Mouse (Mus musculus) cerebral cortex, adult 2 months (tissue): Measurements from ENCODE around the gene Pkd2l1.

Experiments used
- WGBS: fragments of 180-500 bp; shearing (Covaris S2); methylation state at CpG from one replicate; pipeline ENCODE4 v1.1.7; 2018; 5-methylcytosine and 5-hydroxymethylcytosine counted together

Gene Pkd2l1

DNA sequence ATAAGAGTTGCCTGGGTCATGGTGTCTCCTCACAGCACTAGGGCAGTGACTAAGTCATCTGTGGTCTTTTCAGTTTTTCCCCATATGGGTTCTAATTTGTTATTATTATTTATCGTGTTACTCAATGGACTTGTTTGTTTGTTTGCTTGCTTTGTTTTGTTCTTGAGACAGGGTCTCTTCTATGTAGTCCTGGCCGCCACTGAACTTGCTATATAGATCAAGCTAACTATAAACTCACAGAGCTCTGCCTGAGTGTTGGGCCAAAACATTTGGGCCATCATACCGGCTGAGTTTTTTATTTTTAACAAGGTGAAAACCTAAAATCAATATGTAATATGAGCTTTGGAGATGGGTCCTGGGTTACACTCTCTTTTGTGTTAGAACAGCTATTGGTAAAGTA, 32.9 kb downstream of the Pkd2l1 start:
- WGBS = 89% methylated on average over 3 of the region's 3 CpGs

DNA sequence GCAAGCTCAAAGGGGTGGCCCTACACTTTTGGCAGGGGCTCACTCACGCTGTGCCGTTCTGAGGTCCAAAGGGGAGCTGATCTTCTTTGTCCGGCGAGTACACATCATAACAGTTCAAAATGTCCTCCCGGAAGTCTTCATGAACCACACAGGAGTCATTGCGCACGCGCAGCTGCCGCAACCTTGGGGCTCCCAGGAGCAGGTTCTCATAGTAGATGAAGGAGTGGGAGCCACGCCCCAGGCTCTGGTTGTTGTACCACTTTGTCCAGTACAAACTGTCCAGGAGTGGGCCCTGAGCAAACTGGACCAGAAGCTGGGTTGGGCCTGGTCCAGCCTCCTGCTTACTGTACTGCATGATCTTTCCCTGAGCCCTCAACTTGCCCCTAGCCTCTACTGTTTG, 35.2 kb downstream of the Pkd2l1 start:
- 96% methylated on average over 10 of the region's 10 CpGs for WGBS

DNA sequence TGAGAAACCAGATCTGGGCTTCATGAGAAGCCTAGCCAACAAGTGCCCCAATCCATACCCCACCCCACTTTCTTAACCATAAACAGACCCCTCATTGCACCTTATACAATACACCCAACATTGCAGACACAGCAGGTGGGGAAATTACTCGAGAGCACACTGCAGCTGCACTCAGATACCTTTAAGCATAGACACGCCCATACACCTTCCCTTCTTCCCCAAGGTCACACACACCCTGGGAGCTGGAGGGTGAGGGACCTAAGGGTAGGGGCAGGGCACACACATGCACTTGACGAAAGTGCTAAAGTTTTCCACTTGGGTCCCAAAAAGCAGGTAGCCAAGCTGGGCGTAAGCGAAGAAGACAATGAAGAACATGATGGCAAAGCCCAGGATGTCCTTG, 38.5 kb downstream of the Pkd2l1 start:
- 85% methylated on average over 5 of the region's 5 CpGs for WGBS

DNA sequence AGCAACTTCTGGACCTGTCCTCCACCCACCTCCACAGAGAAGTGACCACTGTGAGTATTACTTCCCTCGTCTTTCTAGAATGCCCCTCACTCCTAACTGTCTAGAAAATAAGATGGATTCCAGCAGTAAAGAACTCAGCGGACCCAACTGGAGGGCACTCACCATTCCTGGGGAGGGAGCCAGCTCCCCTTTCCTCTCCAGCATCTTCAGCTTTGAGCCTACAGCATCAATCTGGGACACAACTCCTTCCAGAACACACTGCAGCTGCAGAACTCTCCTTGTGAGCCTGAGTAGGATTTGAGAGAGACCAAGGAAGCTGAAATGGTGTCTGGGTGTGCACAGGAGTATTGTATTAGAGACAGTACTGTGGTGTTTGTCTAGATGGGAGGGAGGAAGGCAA, 43.3 kb downstream of the Pkd2l1 start:
- 70% methylated on average over 2 of the region's 2 CpGs for WGBS

DNA sequence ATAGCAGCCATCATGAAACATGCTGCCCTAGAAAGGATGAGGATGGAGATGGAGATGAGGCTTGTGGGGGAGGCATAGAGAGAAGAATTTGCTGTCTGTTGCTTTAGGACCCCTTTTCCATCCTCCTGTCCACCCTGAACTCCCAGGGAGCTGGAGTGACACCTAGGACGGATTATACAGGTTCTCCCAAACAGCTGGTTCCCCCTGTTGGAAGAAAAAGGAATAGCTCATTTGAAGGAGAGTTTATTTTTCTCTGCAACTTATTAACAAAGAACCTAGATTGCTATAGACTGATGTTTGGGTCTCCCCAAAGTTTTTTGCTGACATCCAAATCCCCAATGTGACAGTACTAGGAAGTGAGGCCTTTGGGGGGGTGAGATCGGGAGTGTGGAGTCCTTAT, 43.9 kb downstream of the Pkd2l1 start:
- WGBS = 40% methylated on average over 2 of the region's 2 CpGs

DNA sequence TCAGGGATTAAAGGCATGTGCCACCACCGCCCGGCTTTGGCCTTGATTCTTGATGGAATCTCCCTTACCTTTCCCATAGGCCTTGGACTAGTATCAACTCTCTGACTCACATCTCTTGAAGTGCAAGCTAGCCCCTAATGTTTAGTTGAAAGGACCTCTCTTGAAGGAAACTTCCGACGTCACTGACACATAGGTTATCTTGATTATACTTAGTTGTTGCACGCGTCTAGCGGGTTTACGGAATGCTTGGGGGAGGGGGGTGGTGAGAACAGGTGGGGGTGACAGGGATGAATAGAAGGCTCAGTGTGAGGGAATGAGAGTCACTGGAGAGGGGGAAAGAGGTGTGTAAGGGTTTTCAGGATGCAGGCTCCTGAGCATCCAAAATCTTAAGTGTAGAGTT, 45.3 kb downstream of the Pkd2l1 start:
- WGBS = 94% methylated on average over 8 of the region's 8 CpGs

DNA sequence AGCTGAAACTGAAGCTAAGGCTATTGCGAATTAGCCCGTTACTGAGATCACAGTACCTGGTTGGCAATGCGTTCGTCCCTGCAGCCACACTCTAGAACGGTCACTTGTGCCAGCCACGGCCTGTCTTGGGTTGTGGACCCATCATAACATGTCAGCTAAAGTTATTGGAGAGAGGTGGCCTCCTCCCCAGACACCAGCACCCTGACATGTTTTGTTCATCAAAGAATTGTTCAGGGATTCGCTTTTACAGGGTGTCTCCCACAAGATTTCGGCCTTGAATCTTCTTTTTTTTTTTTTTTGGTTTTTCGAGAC, 45.7 kb downstream of the Pkd2l1 start:
- WGBS = 56% methylated on average over 9 of the region's 9 CpGs

DNA sequence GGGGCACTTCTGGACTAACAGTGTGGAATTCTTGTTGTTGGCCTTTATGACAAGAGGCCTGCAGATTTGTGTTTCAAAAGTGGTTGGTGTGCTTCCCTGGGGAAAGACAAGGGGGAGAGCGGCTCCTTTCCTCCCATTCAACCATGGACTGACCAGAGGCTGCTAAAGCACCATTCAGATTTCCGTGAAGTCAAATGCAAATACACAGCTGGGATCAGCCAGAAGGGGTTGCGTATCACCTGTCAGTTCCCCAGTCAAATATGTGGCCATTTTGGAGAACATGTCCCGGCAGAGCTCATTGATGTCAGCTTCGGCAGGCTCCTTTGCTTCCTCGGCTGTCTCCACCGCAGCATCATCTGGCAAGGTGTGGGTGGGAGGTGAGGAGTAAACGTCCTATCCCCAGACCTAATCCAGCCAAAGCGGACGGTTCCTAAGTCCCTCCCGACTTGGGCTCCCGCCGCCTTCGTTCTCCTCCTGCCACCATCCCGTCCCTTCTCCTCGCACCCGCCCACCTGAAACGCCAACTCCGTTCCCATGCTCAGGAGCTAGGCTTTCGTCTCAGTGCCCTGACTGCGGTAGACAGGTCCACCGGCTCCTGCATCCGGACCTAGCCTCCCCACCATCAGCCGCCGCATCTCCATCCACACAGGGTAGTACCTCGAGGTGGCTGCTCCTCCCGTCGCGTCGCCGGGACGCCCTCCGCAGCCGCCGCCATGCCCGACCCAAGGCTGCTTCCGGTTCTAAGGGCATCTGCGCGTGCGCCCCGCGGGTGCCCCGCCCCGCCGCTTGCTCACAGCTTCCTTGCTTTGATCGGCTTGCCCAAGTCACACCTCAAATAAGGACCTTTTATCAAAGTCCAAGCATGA, 46.3 kb downstream of the Pkd2l1 start, which contains the start of gene Bloc1s2:
Gene Bloc1s2, minus strand, starts transcription at position 745 of the 866 bp plus-strand sequence.
- 1% methylated on average over 46 of the region's 46 CpGs for WGBS

DNA sequence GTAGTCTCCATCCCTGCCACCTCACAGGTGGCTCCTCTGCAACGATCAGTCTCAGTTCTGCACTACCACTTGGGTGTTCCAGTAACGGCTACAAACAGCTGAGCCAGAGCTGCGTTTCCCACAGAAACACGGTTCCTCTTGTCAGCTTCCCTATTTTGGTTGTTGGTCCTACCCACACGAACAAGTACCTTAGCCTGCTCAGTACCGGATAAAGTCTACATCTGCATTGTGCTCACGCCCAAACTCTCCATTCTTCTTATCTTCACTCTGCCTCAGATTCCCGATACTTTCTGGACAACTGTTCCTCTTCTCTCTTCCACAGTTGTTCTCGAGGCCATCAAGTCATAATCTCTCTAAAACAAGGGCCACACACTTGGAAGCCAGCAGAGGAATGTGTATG, 47.9 kb downstream of the Pkd2l1 start:
- WGBS = 83% methylated on average over 9 of the region's 9 CpGs

DNA sequence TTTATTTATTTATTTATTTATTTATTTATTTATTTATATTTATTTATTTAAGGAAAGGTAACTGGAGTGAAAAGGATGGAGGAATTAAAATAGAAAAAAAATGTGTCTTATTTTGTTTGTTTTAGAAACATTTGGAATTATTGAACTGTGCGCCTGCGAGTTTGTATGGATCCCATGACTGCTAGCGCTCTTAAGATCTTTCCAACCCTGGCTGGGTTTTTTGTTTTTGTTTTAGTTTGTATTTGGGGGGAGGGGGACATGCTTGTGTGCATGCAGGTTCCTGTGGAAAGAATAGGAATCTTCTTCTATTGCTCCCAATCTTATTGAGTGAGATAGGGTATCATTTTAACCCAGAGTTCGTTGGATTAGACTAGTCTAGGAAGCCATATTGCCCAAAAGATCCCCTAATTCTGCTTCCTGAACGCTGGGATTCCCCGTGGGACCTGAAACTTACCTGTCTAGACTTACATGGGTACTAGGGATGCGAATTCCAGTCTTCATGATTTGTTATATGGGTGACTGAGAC, 56.2 kb downstream of the Pkd2l1 start:
- 30% methylated on average over 7 of the region's 7 CpGs for WGBS

DNA sequence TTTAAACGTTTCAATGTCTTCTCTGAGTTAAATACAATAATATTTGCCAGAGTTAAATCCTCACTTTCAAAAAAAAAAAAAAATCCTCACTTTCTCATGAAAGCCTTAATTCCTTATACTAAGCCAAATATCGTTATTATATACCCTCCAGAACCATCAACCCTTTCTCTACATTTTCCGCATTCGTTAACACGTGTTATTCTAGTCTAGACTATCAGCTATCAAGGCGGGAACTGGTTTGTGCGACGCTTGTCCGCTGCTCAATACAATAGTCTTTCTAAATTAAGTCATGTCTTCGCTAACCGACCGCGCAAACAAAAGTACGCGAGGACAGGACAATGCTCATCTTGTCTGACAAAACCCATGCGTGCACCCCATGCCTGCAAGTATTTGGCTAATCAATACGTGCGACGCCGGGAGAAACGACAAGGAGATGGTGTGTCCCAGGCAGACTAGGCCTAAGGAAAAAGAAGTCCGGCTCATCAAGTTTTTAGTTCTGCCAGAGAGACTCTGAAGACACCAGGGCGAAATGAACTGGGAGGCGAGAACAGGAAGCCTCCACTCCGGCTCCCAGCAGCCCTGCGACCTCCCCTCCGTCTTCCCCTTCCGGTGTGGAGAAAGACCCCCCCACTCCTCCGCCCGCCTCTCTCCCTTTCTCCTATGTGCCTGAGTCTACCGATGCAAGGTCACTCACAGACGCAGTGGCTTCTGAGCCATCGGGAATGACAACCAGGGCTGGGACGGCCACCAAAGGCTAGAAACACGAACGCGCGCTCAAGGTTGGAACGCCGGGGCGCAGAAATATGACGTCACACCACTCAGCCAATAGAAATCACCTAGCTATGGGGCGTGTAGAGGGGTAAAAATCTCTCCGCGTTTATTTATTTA, 56.9 kb downstream of the Pkd2l1 start, which contains the start of gene Cwf19l1:
Gene Cwf19l1, minus strand, starts transcription at position 805 of the 888 bp plus-strand sequence.
- WGBS = under 1% methylated on average over 45 of the region's 45 CpGs

DNA sequence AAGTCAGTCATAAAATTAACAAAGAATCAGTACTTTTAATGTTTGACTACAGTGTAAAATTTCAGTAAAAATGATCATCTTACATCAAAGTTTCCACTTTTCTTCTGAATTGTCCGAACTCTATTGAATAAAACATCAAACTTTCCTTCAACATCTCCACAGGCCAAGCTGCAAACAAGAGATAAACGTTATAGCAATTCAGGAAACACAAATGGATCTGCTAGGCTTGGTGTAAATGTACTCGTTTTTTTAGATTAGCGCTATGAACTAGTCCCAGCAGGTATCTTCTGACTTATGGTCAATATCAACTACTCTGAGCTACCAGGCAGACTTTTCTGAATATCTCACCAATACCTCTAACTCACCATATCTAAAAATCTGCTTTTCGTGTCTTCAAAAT, 59.3 kb downstream of the Pkd2l1 start:
- 86% methylated on average over 5 of the region's 5 CpGs for WGBS

DNA sequence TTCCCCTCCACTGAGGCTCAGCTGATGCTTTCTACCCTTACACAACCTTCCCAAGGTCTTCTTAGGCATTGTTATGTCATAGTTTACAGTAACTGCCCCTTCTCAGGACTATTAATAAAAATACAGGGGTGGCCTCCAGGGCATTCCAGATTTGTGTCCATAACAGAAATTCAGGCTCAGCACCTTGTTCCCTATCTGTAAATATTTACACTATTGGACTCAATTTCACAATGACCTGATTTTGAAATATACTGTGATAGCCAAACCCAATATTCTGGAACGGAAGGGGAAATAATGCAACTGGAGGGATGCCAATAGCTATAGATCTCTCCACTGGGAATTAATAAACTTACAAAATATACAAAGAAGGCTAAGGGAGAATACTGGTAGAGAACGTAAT, 63.7 kb downstream of the Pkd2l1 start:
- 83% methylated on average over 2 of the region's 2 CpGs for WGBS

DNA sequence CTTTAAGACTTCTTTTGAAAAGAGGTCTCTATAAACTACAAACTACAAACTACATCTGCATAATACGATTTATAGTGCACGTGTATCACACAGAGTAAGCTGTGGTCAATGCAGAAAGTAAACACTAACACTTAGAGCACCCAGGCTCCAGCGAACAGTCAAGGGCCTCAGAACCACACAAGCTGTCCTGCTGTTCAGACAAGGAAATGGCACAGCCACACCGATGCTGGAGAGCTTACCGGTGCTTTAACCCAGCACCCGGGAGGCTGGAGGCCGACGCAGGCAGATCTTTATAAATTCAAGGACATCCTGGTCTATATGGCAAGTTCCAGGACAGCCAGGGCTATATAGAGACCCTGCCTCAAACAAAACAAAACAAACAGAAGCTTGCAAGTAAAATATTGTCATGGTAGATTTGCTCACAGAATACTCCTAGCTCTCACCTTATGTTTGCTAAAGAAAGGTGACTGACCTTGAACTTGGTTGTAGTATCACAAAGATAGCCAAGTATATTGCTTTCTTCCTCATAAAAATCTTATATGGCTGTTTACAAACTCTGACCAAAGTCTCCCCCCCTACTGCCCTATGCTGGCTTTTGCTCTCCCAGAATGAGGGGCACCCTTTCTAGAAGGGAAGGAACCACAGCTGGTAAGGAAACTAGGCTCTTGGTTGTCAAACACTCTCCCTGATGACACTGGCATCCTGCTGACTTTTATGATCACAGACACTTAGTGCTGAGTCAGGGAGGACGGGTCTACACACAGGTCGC, 64.3 kb downstream of the Pkd2l1 start:
- 93% methylated on average over 10 of the region's 10 CpGs for WGBS

DNA sequence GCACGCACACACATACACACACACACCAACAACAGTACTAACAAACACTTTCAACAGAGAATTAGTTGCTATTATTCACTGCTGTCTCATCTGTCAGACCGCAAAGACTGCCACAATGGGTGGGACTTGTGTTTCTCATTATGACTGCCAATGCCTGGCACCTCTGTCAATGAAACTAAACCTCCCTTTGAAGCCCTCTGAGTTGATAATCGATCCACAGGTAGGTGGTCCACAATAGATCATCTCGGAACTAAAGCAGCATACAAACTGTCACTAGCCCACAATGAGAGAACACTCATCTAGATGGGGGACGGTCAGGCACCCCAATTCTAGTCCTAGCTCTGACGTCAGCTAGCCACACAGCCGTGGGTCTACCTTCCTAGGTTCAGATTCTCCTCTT, 71.1 kb downstream of the Pkd2l1 start:
- WGBS = 90% methylated on average over 7 of the region's 7 CpGs

DNA sequence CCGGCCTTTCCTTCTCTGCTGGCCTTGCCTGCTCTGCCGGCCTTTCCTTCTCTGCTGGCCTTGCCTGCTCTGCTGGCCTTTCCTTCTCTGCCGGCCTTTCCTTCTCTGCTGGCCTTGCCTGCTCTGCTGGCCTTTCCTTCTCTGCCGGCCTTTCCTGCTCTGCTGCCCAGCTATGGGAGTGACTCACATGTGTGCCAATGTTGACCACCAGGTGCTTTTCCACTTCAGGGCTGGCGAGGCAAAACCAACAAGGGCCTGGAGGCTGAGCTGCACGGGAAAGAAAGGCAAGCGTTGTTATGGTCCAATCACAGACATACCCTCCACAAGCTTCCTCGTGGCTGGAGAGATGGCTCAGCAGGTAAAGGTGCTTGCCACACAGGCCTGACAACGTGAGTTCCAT, 71.6 kb downstream of the Pkd2l1 start:
- 96% methylated on average over 9 of the region's 9 CpGs for WGBS

DNA sequence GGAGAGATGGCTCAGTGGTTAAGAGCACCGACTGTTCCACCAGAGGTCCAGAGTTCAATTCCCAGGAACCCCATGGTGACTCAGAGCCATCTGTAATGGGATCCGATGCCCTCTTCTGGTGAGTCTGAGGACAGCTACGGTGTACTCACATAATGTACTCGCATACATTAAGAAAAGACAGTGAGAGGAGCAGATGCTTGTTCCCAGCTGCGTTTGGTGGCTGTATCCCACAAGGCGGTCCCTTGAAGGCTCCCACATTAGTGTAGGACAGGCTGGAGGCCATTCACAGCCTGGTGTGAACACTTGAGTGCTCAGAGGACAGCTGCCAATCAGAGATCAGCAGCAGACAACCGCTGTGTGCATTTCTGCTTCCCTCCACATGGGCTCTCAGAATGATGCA, 80.5 kb downstream of the Pkd2l1 start:
- 52% methylated on average over 7 of the region's 7 CpGs for WGBS

DNA sequence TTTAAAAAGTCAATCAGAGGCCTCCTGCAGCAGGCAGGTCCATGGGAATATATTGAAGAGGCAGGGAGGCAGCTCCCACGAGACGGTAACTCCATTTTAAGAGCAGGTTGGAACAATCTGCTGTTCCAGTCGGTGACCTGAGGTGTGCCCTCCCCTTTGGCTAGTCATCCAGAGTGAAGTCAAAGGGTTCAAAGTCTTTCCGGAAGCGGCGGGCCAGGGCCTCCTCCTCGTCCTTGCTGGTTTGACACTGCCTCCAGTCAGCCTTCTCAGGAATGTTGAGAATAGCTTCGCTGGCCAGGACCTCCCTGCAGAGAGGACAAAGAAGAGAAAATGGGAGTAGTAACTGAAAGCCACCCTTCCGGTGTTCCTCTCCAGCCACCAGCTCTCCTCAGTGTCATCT, 81.9 kb downstream of the Pkd2l1 start:
- WGBS = 92% methylated on average over 9 of the region's 9 CpGs

DNA sequence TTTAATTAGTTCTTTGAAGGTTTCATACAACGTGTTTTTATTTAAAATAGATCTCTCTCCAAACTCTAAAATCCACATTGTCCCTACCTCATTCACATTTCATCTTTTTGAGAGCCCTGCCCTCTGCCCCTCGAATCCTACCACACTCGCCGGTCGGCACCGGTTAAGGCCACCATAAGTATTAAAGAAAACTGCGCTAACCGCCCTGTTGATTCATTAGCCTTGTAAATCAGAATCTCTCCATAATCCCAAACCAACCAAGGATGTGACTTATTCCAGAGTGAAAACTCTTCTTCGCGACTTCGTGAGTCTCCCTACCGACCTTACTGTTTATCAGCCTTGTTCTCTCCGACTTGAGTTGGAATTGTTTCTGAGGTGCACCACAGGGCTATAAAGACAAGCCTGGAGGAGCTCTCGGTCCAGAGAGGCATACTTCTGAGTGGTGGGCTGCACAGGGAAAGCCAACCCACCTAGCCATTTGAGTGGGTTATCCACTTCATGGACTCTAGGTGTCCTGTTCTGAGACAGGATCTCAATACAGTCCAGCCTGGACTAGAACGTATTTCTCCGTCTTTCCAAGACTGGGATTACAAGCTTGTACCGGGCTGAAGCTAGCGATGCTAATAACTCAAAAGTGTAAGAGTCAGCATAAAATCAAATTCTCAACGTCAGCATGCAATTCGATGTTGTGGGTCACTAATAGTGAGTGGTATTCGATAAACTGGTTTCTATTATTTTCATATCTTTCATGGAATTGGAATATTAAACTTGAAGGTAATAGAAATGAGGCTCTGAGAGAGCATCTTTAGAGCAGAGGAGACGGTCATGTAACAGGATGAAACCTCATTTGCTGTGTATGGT, 84.4 kb downstream of the Pkd2l1 start:
- 23% methylated on average over 22 of the region's 22 CpGs for WGBS

DNA sequence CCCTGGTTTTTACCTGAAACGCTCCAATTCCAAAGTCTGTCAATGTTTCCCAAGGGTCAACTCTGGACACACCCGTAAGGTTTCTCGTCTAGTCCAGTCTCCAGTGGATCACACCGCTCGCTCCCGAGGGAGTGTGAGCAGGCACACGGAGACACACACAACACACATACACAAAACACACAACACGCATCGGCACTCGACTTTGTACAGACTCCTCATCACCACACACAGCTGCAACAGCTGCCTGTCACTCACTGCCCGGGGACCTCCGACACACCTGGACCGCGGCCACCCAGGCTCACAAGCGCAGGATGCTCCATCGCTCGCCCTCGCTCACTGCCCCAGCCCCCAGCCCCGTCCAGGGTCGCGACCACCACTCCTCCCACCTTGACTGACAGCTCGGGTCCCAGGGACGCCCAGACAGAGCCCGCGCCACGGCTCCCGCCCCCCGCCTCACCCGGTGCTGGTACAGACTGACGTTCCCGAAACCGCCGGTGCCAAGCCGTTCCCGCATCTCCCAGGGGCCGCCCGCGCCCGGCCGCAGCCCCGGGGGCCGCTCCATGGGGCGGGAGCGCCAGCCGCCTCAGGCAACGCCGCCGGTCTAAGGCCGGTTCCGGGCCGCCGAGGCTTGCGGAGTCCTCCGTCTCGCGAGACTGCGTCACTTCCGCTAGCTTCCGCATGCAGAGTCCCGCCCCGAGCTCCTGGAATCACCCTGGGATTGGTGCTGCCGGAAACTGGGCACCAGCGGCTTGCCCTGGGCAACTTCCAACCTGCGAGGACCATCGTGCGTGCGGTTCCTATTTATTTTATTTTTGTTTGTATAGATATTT, 85.2 kb downstream of the Pkd2l1 start, which contains the start of gene Chuk:
Gene Chuk, minus strand, starts transcription at position 650 of the 830 bp plus-strand sequence.
- WGBS = under 1% methylated on average over 67 of the region's 67 CpGs
